7 mouse cellular contexts compared by ENCODE assay signal in genomic region chr6:135026232-135026631, GRCm38 (mm10). TPM values are rescaled to one million over a fixed set of nuclear protein-coding genes. Genes with fewer than 3 reads are reported as not detected.
DNase-seq lines count a peak whose midpoint lies in the region; ATAC-seq and TF ChIP-seq lines count a peak whose summit lies in the region.

No protein-coding gene starts in this region.

- peak in 1 of 2 experiments; percentile 26 for DNase-seq in left cerebral cortex, adult 2 months (ENCODE audit: extremely low spot score in 1 of 2, low spot score in 2 of 2)
- DNase-seq in left cerebral cortex, adult 11 months (ENCODE audit: low spot score): no peak
- peak; percentile 30 for DNase-seq in MEL-GATA-1-ER (ENCODE audit: extremely low read depth, low read depth)
- peak; percentile 49 for DNase-seq in embryo, embryonic 10 days (ENCODE audit: low spot score)
- DNase-seq in lung, postnatal 36 days: peak; percentile 73
- DNase-seq in thymus, postnatal 4 days: peak; percentile 23

- no peak overlapping the region for H3K27ac ChIP-seq in left cerebral cortex, adult 2 months

- intact Hi-C loops in left cerebral cortex, adult 2 months (cut with DNase I): loop anchor here (2.0 to 5.0 kb wide), 2 partner anchors 56 to 119 kb away; no protein-coding TSS in a partner anchor

- peak; percentile 65 for TF ChIP-seq CTCF in left cerebral cortex, adult 2 months (IDR thresholded peaks at IDR 0.05)

- no peak overlapping the region for H3K4me3 ChIP-seq in left cerebral cortex, adult 2 months

- peak; percentile 69 for ATAC-seq in inflammation-experienced regulatory T-cells, adult 6 months

RNA-seq across cellular contexts. Expression of gene Ddx47, which starts 14.8 kb away (rescaled TPM):
- 10 to 100 TPM; 61.0 to 62.0 TPM for total RNA-seq in left cerebral cortex, adult 2 months (2021)
- 100 to 1,000 TPM; 133 to 189 (median 188) TPM for polyA plus RNA-seq in inflammation-experienced regulatory T-cells, adult 6 months (2017; shearing (Covaris generic))

RNA-seq across cellular contexts. Expression of gene Gprc5a, which starts 39.2 kb away (rescaled TPM):
- under 1 TPM; 0.38 to 0.65 TPM for total RNA-seq in left cerebral cortex, adult 2 months (2021)
- polyA plus RNA-seq in inflammation-experienced regulatory T-cells, adult 6 months (2017; shearing (Covaris generic)): under 1 TPM; 0.28 to 0.73 (median 0.59) TPM

RNA-seq across cellular contexts. Expression of gene Apold1, which starts 44.7 kb away (rescaled TPM):
- total RNA-seq in left cerebral cortex, adult 2 months (2021): 1 to 10 TPM; 3.7 to 6.4 TPM
- under 1 TPM in 2 of 3 experiments, not detected in 1; 0.09 to 0.33 TPM for polyA plus RNA-seq in inflammation-experienced regulatory T-cells, adult 6 months (2017; shearing (Covaris generic))
